Mouse (Mus musculus) c-Kit-negative CD71-positive TER-119-positive erythroid progenitor cells, embryonic 14.5 days (primary cell): ENCODE measurements around the gene Olfr920.

ENCODE experiments used
- DNase-seq: peaks from one replicate; pipeline ENCODE4 v3.0.0-alpha.2; 2013; ENCODE audit warnings: low read depth, low spot score

Olfr920 gene

DNA sequence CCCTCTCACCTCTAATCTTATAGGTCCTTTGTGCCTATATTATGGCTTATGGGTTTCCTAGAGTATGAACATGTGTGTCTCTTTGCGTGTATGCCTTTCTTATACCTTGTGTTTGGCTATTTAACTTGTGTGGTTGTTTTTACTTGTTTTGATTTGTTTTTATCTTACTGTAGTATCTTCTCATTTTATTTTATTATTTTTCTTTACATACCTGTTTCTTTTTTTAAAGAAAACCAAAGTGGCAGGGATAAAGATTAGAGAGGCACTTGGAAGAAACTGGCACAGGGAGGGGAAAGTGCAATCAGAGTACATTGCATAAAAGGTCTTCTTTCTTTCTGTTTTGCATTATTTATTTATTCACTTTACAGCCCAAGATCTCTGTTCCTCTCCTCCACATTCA, at the start of gene Olfr920:
Gene Olfr920, plus strand, starts transcription at position 301 of the 400 bp plus-strand sequence.
- DNase-seq = no peak

DNA sequence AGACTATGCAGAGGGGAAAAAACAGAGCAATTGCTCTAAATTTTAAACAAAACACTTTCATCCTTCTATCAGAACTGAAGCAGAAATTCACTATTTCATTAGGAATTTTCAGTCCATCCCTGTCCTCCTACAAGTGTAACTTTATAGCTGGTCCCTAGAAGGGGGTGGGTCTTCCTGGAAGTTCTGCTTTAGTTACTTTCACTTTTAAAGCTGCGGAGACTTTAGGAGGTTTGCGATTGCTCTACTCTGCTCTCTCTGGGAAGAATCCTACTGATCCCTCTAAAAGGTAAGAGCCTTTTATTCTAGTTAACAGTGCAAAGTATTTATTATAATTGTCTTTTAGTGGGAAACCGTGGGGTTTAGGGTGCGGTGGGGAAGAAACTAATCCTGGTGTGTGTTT, 34.0 kb upstream of the Olfr920 start, which contains the start of gene Vwa5a:
Gene Vwa5a, plus strand, starts transcription at position 167 of the 400 bp plus-strand sequence.
- DNase-seq = no peak

DNA sequence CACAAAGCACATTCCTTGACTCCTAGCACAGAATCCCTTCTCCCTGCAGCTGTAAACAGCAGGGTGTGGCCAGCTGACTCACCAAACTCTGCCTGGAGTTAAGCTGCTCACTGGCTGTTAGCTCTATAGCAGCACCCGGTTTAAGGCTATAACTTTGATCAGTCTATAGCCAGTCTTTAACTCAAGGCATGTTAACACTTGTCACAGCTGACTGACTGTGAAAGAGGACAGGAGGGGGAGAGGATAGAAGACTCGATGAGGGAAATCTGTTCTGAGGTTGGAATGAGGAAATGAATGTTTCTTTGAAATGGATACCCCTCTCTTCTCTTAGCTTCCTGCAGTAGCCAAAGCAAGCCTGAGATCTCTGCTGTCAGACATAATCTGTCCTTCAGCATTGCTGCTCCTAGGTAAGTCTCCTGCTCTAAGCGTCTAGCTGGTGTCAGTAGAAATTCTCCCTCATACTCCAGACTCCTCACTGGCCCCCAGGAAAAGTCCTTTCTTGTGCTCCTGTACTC, 33.1 kb upstream of the Olfr920 start:
- DNase-seq = peak; percentile 13

DNA sequence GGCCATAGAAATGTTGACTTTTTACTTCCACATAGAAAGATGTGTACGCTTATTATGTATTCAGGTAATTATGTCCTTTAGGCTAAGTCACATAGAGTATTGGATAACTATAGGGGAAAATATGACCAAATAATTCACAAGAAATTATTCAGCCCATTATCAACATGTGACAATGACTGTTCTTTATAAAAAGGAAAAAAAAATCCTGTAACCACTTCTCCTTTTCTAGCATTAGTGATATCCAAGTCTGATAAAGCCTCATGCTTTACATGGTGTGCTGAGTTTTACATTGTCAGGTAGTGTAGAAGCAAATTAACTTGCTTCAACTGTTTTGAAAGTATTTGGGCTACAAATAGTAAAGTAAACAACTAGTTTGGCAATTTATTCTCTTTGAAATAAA, 28.1 kb upstream of the Olfr920 start:
- DNase-seq = no peak

DNA sequence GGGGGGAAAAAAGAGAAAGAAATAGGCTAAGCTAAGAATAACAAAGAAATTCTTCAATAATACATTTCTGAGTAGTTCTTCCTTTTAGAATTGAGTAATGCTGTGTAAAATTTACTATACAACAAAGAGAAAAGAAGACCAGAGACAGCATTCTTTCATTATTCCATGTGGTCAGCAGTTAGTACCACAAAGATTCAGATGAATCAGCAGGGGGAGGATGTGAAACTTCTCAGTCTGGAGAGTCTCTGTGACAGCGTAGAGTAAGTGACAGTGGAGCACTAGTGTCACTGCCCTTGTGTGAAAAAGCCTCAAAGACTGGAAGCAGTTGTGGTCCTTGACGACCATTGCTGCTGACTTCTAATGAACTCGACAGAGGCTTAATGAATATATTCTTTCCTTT, 23.9 kb upstream of the Olfr920 start:
- no peak for DNase-seq

DNA sequence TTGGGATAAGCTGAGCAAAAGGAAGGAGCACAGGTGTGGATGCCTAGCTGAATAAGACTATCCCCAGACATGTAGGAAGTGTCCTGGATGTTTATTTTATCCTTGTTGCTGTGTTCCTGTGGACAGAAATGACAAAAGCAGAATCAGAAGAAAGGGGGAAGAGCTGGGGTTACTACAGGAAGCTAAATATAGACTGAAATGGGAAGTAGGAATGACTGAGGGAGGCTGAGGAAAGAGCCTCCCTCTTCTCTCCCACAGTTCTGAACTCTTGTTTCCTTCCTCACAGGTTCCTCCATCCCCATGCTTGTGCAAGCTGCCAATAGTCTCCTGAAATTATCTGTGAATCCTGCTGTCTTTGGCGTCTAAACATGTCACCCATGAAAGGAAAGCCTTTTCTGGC, 10.7 kb upstream of the Olfr920 start:
- DNase-seq = no peak

DNA sequence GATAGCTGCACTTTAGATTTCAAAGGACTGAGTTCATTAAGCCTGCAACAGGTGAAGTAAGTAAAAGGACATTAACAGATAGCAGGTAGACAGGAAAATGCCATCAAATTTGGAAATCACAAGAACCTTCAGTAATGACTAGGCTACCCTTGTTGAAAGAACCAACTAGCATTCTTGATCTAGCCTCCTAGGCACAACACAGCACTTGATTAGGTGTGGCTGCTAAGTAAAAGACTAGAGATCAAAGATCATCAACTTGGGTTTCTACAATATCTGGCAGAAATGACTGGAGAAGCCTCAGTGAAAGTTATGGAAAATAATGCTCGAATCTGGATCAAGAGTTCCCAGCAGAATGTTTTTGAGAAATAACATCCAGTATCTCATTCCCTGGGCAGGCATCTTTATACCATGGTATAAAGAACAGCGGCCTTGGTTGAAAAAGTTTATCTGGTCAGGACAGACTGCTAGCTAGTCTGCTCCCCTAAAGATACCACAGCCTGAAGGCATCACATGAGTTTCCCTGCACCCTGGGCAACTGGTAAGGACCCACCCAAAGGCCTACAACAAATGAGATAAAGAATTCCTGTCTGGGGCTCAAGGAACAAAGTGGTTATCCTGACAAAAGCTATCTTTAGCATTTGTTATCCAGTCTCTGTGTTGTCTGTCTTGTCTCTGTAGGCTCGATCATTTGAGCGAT, 7.3 kb upstream of the Olfr920 start:
- DNase-seq = peak; percentile 8

DNA sequence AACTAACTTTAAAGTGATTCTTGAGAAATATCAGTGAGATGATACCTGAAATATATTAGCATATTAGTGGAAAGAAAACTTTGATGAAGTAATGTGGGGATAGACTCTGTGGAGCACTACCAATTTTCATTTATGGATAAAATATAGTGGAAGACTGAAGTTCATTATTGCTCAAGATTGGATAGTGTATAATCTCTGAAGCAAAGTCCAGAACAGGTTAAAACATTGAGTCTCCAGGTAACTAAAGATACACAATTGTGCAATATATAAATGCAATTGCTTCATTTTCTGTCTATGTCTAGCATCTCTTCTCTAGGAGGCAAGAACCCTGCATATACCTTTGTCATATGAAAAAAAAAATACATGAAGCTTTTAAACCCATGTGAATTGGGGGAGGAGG, 20.7 kb downstream of the Olfr920 start, which contains the start of gene Olfr921:
Gene Olfr921, plus strand, starts transcription at position 301 of the 400 bp plus-strand sequence.
- DNase-seq = no peak

DNA sequence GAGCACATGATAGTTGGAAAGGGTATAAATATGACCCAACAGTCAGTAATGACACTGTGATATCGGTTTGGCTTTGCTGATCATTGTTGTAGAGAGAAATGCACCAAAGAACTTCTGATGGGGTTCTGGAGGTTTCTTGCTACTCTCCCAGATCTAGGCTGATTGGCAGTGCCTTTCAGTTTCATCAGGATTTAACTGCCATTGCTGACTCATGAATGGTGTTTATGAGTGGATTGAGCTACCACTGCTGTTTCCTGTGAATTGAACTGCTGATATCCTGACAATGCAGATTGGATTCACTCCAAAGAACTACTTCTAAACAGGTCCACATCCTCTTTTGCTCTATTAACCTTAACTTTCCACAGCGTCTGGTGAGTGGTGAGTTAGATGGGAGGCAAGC, 40.6 kb downstream of the Olfr920 start:
- DNase-seq = no peak

DNA sequence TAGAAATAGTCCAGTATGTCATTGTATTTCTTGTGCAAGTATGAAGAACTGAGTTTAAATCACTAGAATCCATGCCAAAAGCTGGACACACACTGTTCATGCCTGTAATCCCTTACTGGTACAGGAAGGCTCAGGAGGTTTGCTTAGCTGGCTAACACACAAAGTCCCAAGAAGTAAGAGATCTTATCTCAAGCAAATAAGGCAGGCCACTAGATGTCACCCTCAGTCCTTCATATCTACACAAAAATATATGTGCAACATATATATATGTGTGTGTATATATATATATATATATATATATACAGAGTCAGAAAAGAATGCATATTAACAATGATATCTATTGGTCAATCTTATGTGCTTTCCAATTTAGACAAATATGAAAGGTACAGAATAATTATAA, 53.6 kb downstream of the Olfr920 start:
- no peak for DNase-seq
